Mouse (Mus musculus) skeletal muscle tissue, postnatal 0 days (tissue): ENCODE measurements around the gene Skap1. TPM values are rescaled to one million over a fixed set of nuclear protein-coding genes. Genes with fewer than 3 reads are reported as not detected.

Experiments used
- polyA plus RNA-seq: library from polyadenylated mRNA; unstranded; fragments of >200 nt; fragmentation: Nextera tagmentation; extraction: Ambion mirVana; gene quantifications from 2 replicates; pipeline ENCODE4 v1.2.1, GENCODE M21; 2015

Gene Skap1
- polyA plus RNA-seq: 0.16 and 0.32 TPM in 2 replicates

GRCm38 (mm10) chr11:96463986-96464715 is at the start of gene Skap1:
Gene Skap1, plus strand, starts transcription at chr11:96464593.

DNA sequence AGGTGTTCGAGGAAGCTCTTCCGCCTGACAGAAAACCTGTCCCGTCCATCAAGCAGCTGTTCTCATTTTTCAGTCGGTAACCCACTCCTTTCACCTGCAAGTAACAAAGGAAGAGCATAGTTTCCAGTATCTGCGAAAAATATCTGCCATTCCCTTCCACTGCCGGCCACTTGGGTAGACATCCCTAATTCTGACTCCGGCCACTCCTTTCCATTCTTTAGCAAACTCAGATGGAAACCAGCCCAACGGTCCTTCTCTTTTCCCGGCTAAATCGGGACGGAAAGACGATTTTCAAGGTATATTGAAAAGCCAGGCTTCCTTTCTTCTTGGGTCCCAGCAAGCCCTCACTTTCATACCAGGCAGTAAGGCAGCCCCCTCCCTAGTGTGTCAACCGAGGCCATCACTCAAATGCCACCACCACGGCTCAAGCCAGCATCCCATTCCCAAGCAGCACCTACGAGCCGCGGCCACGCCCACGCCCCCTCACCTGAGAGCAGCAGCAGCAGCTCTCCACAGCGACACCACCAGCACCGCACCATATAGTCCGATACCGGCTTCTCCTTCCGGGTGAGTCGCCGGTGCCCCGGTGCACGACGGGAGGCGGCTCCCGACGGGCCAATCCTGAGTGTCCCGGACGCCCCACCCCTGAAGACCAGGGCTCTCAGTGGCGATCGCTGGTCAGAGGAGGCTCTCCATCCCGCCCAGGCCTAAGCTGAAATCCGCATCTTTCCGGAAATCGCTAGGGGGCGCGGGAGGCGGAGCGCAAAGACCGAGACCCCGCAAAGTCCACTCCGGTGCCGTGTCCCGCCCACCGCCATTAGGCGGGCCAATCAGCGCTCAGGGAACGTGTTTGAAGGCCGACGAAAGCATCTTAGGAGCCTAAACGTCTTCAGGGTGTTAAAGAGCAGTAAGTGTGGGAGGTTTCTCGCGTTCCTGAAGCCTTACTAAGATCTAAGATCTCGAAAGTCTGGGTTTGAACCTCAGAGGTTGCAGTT is 312.9 kb downstream of the Skap1 start, which contains the start of gene Snx11:
Snx11 (minus strand) TSS at position 592 of the 995 bp plus-strand sequence.

DNA sequence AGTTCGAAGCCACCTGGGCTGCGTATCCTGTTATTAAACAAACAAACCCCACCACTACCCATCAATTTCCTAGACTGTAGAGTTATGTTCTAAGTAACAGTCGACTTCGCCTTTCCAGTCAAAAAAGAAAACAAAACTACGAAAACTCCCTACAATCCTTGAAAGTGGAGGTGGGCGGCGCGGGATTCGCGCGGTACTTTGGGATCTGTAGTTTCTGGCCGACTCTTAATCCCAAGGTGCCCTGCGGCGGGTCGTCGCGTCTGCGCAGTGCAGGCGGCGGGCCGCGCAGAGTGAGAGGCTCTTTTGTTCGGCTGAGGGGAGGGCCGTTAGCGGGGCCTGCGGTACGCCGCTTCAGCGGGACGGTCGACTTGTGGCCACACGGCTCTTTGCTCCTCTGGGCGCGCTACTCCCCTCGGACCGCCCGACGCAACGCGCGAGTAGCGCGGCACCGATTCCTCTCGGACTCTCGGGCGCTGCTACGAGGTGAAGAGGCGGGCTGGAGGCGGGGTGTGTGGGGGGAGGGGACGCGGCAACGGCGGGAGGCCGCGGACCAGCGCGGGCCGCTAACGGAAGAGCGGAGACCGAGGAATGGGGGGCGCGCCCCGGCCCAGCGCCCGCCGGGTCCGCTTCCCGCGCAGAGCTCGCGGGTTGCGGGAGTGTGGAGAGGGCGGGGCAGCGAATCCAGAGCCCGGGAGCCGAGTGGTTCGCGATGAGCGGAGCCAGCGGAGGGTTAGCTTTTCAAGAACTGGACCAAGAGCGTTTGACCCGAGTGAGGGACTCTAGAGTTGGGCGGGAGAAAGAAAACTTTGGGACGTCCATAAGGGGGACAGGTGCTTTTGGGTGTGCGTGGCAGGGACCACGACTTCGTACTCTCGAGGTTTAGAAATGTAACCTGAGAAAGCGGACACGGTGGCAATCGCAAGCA is 324.7 kb downstream of the Skap1 start, which contains the start of gene Cbx1:
Cbx1 (plus strand) TSS at position 257 of the 925 bp plus-strand sequence.

Other genes with a start within 250 kb of the Skap1 start
- gene Hoxb9, start 193.1 kb upstream of the Skap1 start, polyA plus RNA-seq: 0.51 and 0.63 TPM in 2 replicates
- gene Hoxb8, start 182.7 kb upstream of the Skap1 start, polyA plus RNA-seq: 0.12 and 0.32 TPM in 2 replicates
- 2.2 and 2.9 TPM in 2 replicates for gene Hoxb7, start 178.0 kb upstream of the Skap1 start, polyA plus RNA-seq
- 0.23 and 0.43 TPM in 2 replicates for gene Hoxb6, start 172.1 kb upstream of the Skap1 start, polyA plus RNA-seq
- gene Hoxb5, start 161.3 kb upstream of the Skap1 start, polyA plus RNA-seq: 0.55 and 0.59 TPM in 2 replicates
- 0.14 and 0.16 TPM in 2 replicates for gene Hoxb4, start 146.3 kb upstream of the Skap1 start, polyA plus RNA-seq
- 0.33 TPM in 1 of 2 replicates, not detected in the other for gene Hoxb3, start 141.3 kb upstream of the Skap1 start, polyA plus RNA-seq
- 1.3 and 2.0 TPM in 2 replicates for gene Hoxb2, start 114.1 kb upstream of the Skap1 start, polyA plus RNA-seq
- not detected in 2 replicates for gene Hoxb1, start 98.8 kb upstream of the Skap1 start, polyA plus RNA-seq